Mouse (Mus musculus): Measurements from ENCODE around the gene Odam. TPM values are rescaled to one million over a fixed set of nuclear protein-coding genes. Genes with fewer than 3 reads are reported as not detected.

Odam gene
- not detected in 2 replicates for polyA plus RNA-seq (2014; fragmentation: Nextera tagmentation; extraction: Ambion mirVana)

DNA sequence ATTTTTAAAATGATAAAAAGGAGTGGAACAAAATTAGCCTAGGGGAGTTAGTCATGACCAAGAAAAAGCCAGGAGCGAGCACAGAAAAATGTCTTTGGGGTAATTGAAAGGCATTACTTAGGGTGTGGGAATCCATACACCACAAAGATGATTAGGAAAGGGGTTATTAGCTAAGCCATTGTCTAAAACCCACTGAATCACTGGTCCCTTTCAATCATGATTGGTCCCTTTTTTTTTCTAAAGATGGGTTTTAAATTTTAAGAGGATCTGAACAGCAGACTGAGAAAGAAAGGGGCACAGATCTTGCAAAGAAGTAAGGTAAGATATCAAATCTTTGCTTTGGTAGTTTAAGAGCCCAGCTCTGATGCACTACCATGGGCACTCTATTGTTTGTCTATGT lies at the start of gene Odam:
TSS of gene Odam (plus strand) at position 301 of the 400 bp plus-strand sequence.
- Histone ChIP-seq H3K27me3 (ENCODE audit: control insufficient read depth, insufficient read depth, low read length) (no peaks in the 10 kb centered on the region), H3K27ac (ENCODE audit: low read depth, low read length) (no peak within 1 kb of the TSS), H3K36me3 (ENCODE audit: control insufficient read depth, insufficient read depth, low read length) (no peaks in the 10 kb centered on the region), H3K4me1 (replicated peaks; ENCODE audit: control insufficient read depth, insufficient read depth, low read length) (no peaks in the 10 kb centered on the region), H3K9ac (ENCODE audit: low read length) (no peak within 1 kb of the TSS), H3K9me3 (ENCODE audit: control insufficient read depth, low read length) (no peaks in the 10 kb centered on the region), H3K4me2 (ENCODE audit: low read depth, low read length, severe bottlenecking) (no peak within 1 kb of the TSS), H3K4me3 (ENCODE audit: low read depth, low read length) (no peak within 1 kb of the TSS)
- 67% methylated on average over 1 of the region's 1 CpGs for WGBS
- ATAC-seq (replicated peaks; ENCODE audit: low FRiP score) (no peak), DNase-seq (ENCODE audit: low spot score) (no peak)

DNA sequence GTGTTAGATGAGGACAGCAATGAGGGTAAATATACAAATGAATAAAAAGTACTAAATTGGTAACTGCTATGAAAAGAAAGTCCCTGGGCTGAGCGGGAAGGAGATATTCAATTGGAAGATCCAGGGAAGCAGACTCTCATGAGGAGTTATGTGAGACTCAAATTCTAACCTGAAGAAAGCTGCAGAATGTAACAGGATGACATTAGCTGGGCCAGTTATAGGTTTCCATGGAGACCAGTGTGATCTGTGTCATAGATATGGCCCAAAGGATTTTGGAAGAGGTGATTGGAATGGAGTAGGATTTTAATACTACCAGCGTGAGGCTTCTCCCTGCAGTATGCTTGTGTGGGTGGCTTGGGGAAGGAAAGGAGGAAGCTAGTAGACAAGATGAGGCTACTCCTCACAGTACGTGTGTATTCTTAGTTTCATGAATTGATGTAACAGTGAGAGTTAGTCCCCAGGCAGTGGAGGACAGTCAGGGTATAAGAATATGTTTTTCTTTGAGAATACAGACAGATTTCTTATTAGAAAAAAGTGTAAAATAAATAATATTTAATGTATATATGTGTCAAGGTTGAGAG lies 29.6 kb upstream of the Odam start:
- H3K27me3 ChIP-seq (ENCODE audit: control insufficient read depth, insufficient read depth, low read length), result no peaks in the 10 kb centered on the region
- ATAC-seq (replicated peaks; ENCODE audit: low FRiP score) (no peak), DNase-seq (ENCODE audit: low spot score) (no peak)
- no peaks in the 10 kb centered on the region for H3K36me3 ChIP-seq (ENCODE audit: control insufficient read depth, insufficient read depth, low read length)
- H3K4me1 ChIP-seq (replicated peaks; ENCODE audit: control insufficient read depth, insufficient read depth, low read length), result no peaks in the 10 kb centered on the region
- H3K4me2 ChIP-seq (ENCODE audit: low read depth, low read length, severe bottlenecking), result no peak overlapping the region
- H3K27ac ChIP-seq (ENCODE audit: low read depth, low read length), result no peak overlapping the region
- no peak overlapping the region for H3K4me3 ChIP-seq (ENCODE audit: low read depth, low read length)
- H3K9me3 ChIP-seq (ENCODE audit: control insufficient read depth, low read length), result no peaks in the 10 kb centered on the region
- WGBS, result 80% methylated on average over 3 of the region's 3 CpGs
- no peak overlapping the region for H3K9ac ChIP-seq (ENCODE audit: low read length)

DNA sequence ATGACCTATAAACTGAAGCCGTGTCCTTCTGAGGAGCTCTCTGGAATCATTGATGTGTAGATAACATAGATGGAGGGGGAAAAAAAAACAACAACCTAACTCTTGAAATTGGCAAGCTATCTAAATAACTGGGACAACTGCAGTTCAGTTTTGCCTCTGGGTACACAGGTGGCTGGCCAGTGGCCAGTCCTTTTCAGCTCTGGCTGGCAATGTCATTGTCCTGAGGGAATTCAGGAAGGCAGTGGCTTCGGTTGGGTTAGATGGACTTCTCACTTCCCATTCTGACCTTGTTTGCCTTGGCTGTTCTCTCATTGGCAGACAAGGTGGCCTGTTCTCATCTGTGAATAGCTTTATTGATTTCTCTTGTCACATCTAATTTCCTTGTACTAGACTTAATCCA lies 14.7 kb upstream of the Odam start:
- no peaks in the 10 kb centered on the region for H3K4me1 ChIP-seq (replicated peaks; ENCODE audit: control insufficient read depth, insufficient read depth, low read length)
- no peak overlapping the region for H3K27ac ChIP-seq (ENCODE audit: low read depth, low read length)
- no peaks in the 10 kb centered on the region for H3K36me3 ChIP-seq (ENCODE audit: control insufficient read depth, insufficient read depth, low read length)
- no peaks in the 10 kb centered on the region for H3K27me3 ChIP-seq (ENCODE audit: control insufficient read depth, insufficient read depth, low read length)
- H3K4me3 ChIP-seq (ENCODE audit: low read depth, low read length), result no peak overlapping the region
- no peak overlapping the region for H3K9ac ChIP-seq (ENCODE audit: low read length)
- ATAC-seq (replicated peaks; ENCODE audit: low FRiP score) (no peak), DNase-seq (ENCODE audit: low spot score) (no peak)
- WGBS, result 63% methylated on average over 2 of the region's 2 CpGs
- no peaks in the 10 kb centered on the region for H3K9me3 ChIP-seq (ENCODE audit: control insufficient read depth, low read length)
- no peak overlapping the region for H3K4me2 ChIP-seq (ENCODE audit: low read depth, low read length, severe bottlenecking)

DNA sequence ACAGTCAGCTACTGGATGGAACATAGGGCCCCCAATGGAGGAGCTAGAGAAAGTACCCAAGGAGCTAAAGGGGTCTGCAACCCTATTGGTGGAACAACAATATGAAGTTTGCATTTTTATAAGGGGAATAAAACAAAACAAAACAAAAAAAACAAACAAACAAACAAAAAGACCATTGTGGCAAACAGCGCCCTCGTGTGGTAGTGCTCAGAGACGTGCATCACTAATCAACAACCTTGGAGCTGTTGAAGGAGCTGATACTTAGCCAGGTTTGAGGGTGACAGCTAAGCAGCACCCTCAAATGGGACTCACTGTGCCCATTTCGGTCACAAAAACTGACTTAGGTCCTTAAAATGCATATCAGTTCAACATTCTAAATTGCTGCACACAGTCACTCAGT lies 13.4 kb upstream of the Odam start:
- Histone ChIP-seq H3K4me1 (replicated peaks; ENCODE audit: control insufficient read depth, insufficient read depth, low read length) (no peaks in the 10 kb centered on the region), H3K9me3 (ENCODE audit: control insufficient read depth, low read length) (no peaks in the 10 kb centered on the region), H3K4me2 (ENCODE audit: low read depth, low read length, severe bottlenecking) (no peak overlapping the region), H3K9ac (ENCODE audit: low read length) (no peak overlapping the region), H3K36me3 (ENCODE audit: control insufficient read depth, insufficient read depth, low read length) (no peaks in the 10 kb centered on the region), H3K4me3 (ENCODE audit: low read depth, low read length) (no peak overlapping the region), H3K27ac (ENCODE audit: low read depth, low read length) (no peak overlapping the region), H3K27me3 (ENCODE audit: control insufficient read depth, insufficient read depth, low read length) (no peaks in the 10 kb centered on the region)
- WGBS, result 32% methylated on average over 4 of the region's 4 CpGs
- no peak for ATAC-seq (replicated peaks; ENCODE audit: low FRiP score)
- no peak for DNase-seq (ENCODE audit: low spot score)

DNA sequence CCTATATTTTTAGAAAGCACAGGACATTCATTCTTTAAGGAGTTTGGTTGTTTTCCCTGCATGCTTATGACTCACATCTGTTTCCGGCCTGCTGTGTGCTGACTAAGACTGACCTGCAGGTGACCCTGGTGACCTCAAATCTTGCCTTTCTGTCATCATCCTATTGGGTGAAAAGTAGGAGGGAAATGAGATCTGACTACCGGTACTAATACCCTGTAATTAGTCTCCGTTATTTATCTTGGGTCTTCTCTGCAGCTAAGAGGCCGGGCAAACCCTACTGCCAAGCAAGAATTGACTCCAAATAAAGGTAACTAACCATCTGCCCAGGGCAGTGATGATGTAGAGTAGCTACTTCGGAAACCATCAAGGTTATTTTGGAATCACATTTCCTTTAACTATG lies 40.5 kb downstream of the Odam start, which contains the start of gene Csn3:
TSS of gene Csn3 (plus strand) at position 208 of the 400 bp plus-strand sequence.
- no peak for ATAC-seq (replicated peaks; ENCODE audit: low FRiP score)
- H3K9ac ChIP-seq (ENCODE audit: low read length), result no peak within 1 kb of the TSS
- no peaks in the 10 kb centered on the region for H3K9me3 ChIP-seq (ENCODE audit: control insufficient read depth, low read length)
- H3K4me3 ChIP-seq (ENCODE audit: low read depth, low read length), result no peak within 1 kb of the TSS
- no peaks in the 10 kb centered on the region for H3K27me3 ChIP-seq (ENCODE audit: control insufficient read depth, insufficient read depth, low read length)
- WGBS, result 24% methylated on average over 5 of the region's 5 CpGs
- H3K36me3 ChIP-seq (ENCODE audit: control insufficient read depth, insufficient read depth, low read length), result no peaks in the 10 kb centered on the region
- H3K4me2 ChIP-seq (ENCODE audit: low read depth, low read length, severe bottlenecking), result no peak within 1 kb of the TSS
- H3K4me1 ChIP-seq (replicated peaks; ENCODE audit: control insufficient read depth, insufficient read depth, low read length), result no peaks in the 10 kb centered on the region
- no peak within 1 kb of the TSS for H3K27ac ChIP-seq (ENCODE audit: low read depth, low read length)
- no peak for DNase-seq (ENCODE audit: low spot score)

- no peaks in the 10 kb centered on the region for H3K9me3 ChIP-seq (ENCODE audit: control insufficient read depth, low read length)
- no peaks in the 10 kb centered on the region for H3K36me3 ChIP-seq (ENCODE audit: control insufficient read depth, insufficient read depth, low read length)
- H3K4me2 ChIP-seq (ENCODE audit: low read depth, low read length, severe bottlenecking), result no peak overlapping the region
- ATAC-seq (replicated peaks; ENCODE audit: low FRiP score), result no peak
- no peaks in the 10 kb centered on the region for H3K27me3 ChIP-seq (ENCODE audit: control insufficient read depth, insufficient read depth, low read length)
- no peak overlapping the region for H3K9ac ChIP-seq (ENCODE audit: low read length)
- no peak overlapping the region for H3K27ac ChIP-seq (ENCODE audit: low read depth, low read length)
- no peaks in the 10 kb centered on the region for H3K4me1 ChIP-seq (replicated peaks; ENCODE audit: control insufficient read depth, insufficient read depth, low read length)
- no peak for DNase-seq (ENCODE audit: low spot score)
- no peak overlapping the region for H3K4me3 ChIP-seq (ENCODE audit: low read depth, low read length)
- WGBS, result 57% methylated on average over 1 of the region's 1 CpGs
These were observed 46.8 kb downstream of the Odam start for GRCm38 (mm10) chr5:87931603-87932002.

GRCm38 (mm10) chr5:87940752-87941151 lies 55.9 kb downstream of the Odam start:
- H3K27me3 ChIP-seq (ENCODE audit: control insufficient read depth, insufficient read depth, low read length), result no peaks in the 10 kb centered on the region
- H3K9me3 ChIP-seq (ENCODE audit: control insufficient read depth, low read length), result no peaks in the 10 kb centered on the region
- no peak overlapping the region for H3K4me3 ChIP-seq (ENCODE audit: low read depth, low read length)
- H3K27ac ChIP-seq (ENCODE audit: low read depth, low read length), result no peak overlapping the region
- DNase-seq (ENCODE audit: low spot score) (no peak), ATAC-seq (replicated peaks; ENCODE audit: low FRiP score) (no peak)
- no peak overlapping the region for H3K9ac ChIP-seq (ENCODE audit: low read length)
- H3K4me1 ChIP-seq (replicated peaks; ENCODE audit: control insufficient read depth, insufficient read depth, low read length), result no peaks in the 10 kb centered on the region
- no peak overlapping the region for H3K4me2 ChIP-seq (ENCODE audit: low read depth, low read length, severe bottlenecking)
- WGBS, result 60% methylated on average over 3 of the region's 3 CpGs
- no peaks in the 10 kb centered on the region for H3K36me3 ChIP-seq (ENCODE audit: control insufficient read depth, insufficient read depth, low read length)

- Histone ChIP-seq H3K4me1 (replicated peaks; ENCODE audit: control insufficient read depth, insufficient read depth, low read length) (no peaks in the 10 kb centered on the region), H3K9ac (ENCODE audit: low read length) (no peak overlapping the region), H3K27ac (ENCODE audit: low read depth, low read length) (no peak overlapping the region), H3K27me3 (ENCODE audit: control insufficient read depth, insufficient read depth, low read length) (no peaks in the 10 kb centered on the region), H3K36me3 (ENCODE audit: control insufficient read depth, insufficient read depth, low read length) (no peaks in the 10 kb centered on the region), H3K9me3 (ENCODE audit: control insufficient read depth, low read length) (no peaks in the 10 kb centered on the region), H3K4me3 (ENCODE audit: low read depth, low read length) (no peak overlapping the region), H3K4me2 (ENCODE audit: low read depth, low read length, severe bottlenecking) (no peak overlapping the region)
- ATAC-seq (replicated peaks; ENCODE audit: low FRiP score), result no peak
- no peak for DNase-seq (ENCODE audit: low spot score)
These were observed 57.7 kb downstream of the Odam start for GRCm38 (mm10) chr5:87942515-87942914.

All from forebrain, embryonic 11.5 days (tissue).